Mouse (Mus musculus): ENCODE results near the gene Ankmy1.

The Ankmy1 gene

DNA sequence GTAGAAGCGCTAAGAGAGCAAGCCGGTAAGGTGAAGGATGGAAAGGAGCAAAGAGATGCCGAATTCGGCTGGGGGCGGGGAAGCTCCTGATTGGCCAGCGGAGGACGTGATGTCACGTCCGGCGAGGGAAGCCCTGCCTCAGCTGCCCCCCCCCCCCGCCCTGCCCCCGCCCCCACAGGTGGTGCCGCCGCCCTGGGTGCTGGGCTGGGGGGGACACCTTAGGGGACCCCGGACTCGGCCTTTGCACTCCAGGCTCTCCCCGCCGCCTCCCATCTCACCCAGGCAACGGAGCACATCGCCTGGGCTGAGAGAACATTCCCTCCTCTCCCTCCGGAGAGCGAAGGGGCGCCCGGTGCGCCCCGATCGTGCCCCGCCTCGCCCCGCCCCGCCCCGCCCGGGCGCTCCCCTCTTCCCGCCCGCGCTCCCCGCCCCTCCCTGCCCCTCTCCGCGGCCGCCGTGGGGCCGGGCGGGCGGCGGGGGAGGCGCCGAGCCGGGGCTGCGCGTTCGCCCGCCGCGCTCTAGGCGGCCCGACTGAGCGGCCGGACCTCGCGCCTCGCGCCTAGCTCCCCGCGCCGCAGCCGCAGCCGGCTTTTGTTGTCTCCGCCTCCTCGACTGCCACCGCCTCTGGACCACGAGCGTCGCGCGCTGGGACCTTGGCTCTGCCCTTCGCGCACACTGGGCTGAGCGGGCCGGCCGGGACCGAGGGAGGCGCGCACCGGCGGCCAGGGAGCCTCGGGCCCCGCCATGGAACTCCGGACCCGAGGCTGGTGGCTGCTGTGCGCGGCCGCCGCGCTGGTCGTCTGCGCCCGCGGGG lies 71.3 kb downstream of the Ankmy1 start, which contains the start of gene Gpc1:
Gene Gpc1, plus strand, starts transcription at position 458 of the 814 bp plus-strand sequence.
- ChIA-PET POLR2A (interaction anchor here (0.6 to 3.0 kb wide), 24 partner anchors 9 to 501 kb away, joined by 3 to 13 read pairs (median 4); partner anchors contain the start of genes Ndufa10 (in 2 of the 4), Ankmy1 (in 1 of the 4), Dusp28 (in 1 of the 4) and Otos (in 1 of the 4)), CTCF (interaction anchor here (0.6 to 6.8 kb wide), 18 partner anchors 8 to 358 kb away, joined by 3 to 117 read pairs (median 4); partner anchors contain the start of genes Otos (in 3 of the 4), Ankmy1 (in 1 of the 4), Dusp28 (in 1 of the 4) and Ndufa10 (in 1 of the 4))

DNA sequence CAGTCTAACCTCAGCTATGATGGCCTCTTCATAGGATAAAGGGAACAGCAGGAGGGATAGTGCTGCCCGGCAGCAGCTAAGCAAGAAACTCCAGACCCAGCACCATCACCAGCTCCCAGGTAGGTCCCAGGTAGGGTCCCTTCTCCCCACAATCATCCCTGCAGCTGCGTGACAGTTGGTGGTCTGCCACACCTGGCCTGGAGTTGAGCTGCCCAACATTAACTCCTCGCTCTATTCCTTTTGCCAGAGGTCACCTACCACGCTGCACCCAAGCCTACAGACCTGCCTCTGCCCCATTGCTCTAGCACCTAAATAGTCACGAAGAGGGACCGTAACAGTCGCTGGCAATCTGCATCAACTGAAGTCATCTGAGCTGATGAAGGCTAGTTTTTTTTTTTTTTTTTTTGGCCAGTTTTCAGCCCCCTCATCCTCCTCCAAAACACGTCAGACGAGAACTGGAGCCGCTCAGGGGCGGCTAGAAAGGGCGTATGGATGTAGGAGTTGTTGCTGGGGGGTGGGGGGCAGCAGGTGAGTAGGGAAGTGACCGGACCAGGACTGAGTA lies 72.0 kb downstream of the Ankmy1 start:
- CTCF ChIA-PET = interaction anchor here in 3 of 4 experiments (0.6 to 6.8 kb wide), 10 partner anchors 23 to 298 kb away, joined by 3 to 117 read pairs (median 6); partner anchors contain the start of genes Ankmy1 (in 1 of the 3), Dusp28 (in 1 of the 3) and Otos (in 1 of the 3)
- POLR2A ChIA-PET = interaction anchor here (0.6 to 3.0 kb wide), 19 partner anchors 9 to 816 kb away, joined by 3 to 13 read pairs (median 4); partner anchors contain the start of genes Ndufa10 (in 2 of the 4), Dusp28 (in 1 of the 4), Otos (in 1 of the 4) and Sned1 (in 1 of the 4)

DNA sequence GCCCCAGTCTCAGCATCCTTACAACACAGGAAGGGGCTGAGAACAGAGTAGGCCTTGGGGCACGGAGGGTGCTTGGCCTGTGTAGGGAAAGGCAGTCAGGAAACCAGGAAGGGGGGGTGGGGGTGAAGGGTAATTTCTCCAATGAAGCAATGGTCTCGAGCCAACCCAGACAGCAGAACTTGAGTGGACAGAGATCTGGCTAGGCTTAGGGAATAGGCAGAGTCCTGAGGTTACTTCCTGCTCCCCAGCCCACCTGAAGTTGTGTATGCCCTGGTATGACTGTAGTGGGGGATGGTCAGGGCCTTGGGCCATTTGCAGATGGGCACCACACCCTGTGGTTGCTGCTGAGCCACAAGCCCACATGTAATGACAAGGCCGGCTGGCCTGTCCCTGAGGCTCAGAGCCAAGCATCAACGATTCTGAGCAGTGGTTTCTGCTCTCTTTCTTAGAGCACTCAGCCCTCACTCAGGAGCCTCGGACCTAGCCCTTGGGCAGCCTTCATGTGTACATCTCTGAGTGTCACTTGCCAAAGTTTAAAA lies 86.9 kb downstream of the Ankmy1 start:
- ChIA-PET POLR2A (no interaction called here), CTCF (no interaction called here)

DNA sequence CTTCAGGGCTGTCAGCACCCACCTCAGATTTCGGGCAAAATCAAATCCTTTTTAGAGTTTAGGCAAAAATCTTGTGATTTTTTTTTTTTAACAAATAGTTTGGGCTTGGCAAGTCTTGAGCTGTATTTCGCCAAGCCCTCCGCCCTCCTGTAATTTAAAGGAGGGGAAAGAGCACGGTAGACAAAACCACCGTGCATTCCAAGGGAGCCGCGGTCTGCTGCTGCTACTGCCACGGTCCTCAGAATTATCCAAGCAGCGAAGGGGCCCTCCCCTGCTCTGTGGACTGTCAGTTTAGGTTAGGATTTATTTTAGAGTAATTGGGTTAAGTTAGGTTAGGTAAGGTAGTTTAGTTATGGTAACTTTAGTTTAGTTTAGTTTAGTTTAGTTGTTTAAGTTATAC lies 87.6 kb downstream of the Ankmy1 start:
- POLR2A ChIA-PET = no interaction called here

DNA sequence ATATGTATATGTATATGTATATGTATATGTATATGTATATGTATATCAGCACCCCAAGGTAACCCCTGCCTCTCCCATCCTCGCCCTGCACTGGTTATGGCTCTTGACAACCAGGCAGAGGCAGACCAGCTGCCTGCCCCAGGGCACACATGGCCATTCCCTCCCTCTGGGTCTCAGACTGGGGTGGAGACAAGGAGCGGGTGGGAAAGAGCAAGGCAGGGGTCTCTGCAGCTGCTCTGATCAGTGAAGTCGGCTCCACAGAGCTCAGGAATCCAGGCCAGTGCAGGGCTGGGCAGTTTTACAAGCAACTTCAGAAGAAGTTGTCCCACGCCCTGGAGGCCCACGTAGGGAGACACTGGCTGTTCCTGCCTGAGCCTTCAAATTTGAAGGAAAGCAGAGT lies 88.4 kb downstream of the Ankmy1 start:
- ChIA-PET CTCF (no interaction called here), POLR2A (no interaction called here)

More for the DNA sequence above, 87.6 kb downstream of the Ankmy1 start:
- CTCF ChIA-PET = interaction anchor here in 1 of 4 experiments (0.5 kb wide), 1 partner anchor 118 kb away, joined by 5 read pairs; no protein-coding TSS in a partner anchor

All from embryonic stem cell, embryonic (primary cell).